Mouse (Mus musculus) A20 (cell line): Measurements from ENCODE around the gene Krt18.
"Not testable (repeated sequence)": the region's sequence is repeated elsewhere in the genome, so short reads cannot be mapped to it uniquely, and the experiment has no call there.

Source experiments
- DNase-seq: peaks from one replicate; pipeline ENCODE4 v3.0.0-alpha.2; 2011; ENCODE audit warnings: low read depth, low spot score

The Krt18 gene

GRCm38 (mm10) chr15:102065661-102066325 lies 37.8 kb downstream of the Krt18 start:
- peak; percentile 89 for DNase-seq

GRCm38 (mm10) chr15:102070476-102071467 lies 42.8 kb downstream of the Krt18 start:
- DNase-seq: no peak

- no peak for DNase-seq
Observed at GRCm38 (mm10) chr15:102072963-102073558, 45.1 kb downstream of the Krt18 start.

GRCm38 (mm10) chr15:102073559-102074069 lies 45.6 kb downstream of the Krt18 start, which contains the start of gene Eif4b:
Eif4b (plus strand) TSS chr15:102073773.
- peak; percentile 100 for DNase-seq

GRCm38 (mm10) chr15:102074070-102074731 lies 46.2 kb downstream of the Krt18 start:
- DNase-seq: peak; percentile 77

- no peak for DNase-seq
Observed at GRCm38 (mm10) chr15:102074876-102075585, 47.1 kb downstream of the Krt18 start.

GRCm38 (mm10) chr15:102077111-102077677 lies 49.2 kb downstream of the Krt18 start:
- no peak for DNase-seq

- no peak for DNase-seq
Observed at GRCm38 (mm10) chr15:102079221-102079620, 51.2 kb downstream of the Krt18 start.

- not testable (repeated sequence) for DNase-seq
Observed at GRCm38 (mm10) chr15:102079924-102080323, 51.9 kb downstream of the Krt18 start.

GRCm38 (mm10) chr15:102080429-102080828 lies 52.4 kb downstream of the Krt18 start:
- no peak for DNase-seq
